Mouse (Mus musculus) megakaryocyte, embryonic 14.5 days (primary cell): ENCODE data around the gene Sfswap.

Experiments used
- FLI1 ChIP-seq: IDR thresholded peaks from 2 replicates; pipeline ENCODE4 v1.6.1; 2012; ENCODE audit warnings: low read length, inconsistent platforms, mixed read lengths
- GATA1 ChIP-seq: IDR thresholded peaks from 3 replicates; pipeline ENCODE4 v1.6.1; 2012; ENCODE audit warnings: mixed read lengths, low read length, inconsistent platforms, borderline replicate concordance

DNA sequence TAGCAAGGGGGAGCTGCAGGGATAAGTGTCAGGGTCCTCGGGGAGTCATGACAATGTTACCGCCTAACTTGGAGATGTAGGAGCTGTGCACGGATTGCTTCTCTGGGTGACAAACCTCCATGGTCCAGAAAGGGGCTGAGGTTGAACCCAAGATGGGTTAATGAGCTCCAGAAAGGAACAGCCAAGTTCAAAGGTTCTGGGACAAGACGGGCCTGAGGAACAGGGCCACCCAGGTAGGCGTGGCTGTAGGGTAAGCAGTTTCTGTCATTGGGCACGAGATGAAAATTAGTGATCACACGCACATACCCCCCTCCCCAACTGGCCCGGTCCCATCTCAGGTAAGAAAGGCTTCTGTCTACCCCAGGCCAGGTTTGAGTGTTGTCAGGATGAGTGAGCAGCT, 106.5 kb downstream of the Sfswap start:
- TF ChIP-seq FLI1 (no peak), GATA1 (no peak)
